Mouse (Mus musculus): Measurements from ENCODE around the gene Ets1. TPM values are rescaled to one million over a fixed set of nuclear protein-coding genes. Genes with fewer than 3 reads are reported as not detected.

Gene Ets1
- total and polyA plus RNA-seq, 3 experiments = 10.0 to 23.5 (median 19.8) TPM

DNA sequence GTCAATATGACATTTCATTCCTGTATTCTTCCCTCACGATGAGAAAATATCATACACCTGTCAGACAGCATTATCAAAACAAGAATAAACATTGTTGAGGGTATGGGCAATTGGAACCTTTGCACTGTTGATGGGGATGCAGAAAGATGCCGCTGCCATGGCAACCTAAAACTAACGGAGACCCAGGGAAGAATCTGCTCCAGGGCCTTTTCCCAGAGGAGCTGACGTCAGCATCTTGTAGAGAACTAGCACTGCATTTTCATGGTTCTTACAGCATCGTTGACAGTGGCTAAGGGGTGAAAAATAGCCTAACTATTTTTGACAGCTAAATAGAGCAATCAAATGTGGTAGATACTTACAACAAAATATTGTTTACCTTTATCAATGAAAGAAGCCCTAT, 45.5 kb upstream of the Ets1 start:
- dilution Hi-C loops (cut with MboI; ENCODE audit: extremely low pct_ligation_motif_present, extremely low pct_unique_long_range_greater_than_20kb, low sequenced_read_pairs) = no loop called here
- TF ChIP-seq ELF1 (IDR thresholded peaks at IDR 0.05; ENCODE audit: low read depth, low read length) (no peak), MAZ (IDR thresholded peaks at IDR 0.05; ENCODE audit: low read depth, low read length) (no peak), ETS1 (conservative IDR thresholded peaks at IDR 0.05; ENCODE audit: low read depth, low read length) (no peak), POLR2AphosphoS2 (IDR thresholded peaks at IDR 0.05; ENCODE audit: low read depth, low read length) (no peak), SIN3A (IDR thresholded peaks at IDR 0.05; ENCODE audit: low read length) (no peak), HCFC1 (IDR thresholded peaks at IDR 0.05; ENCODE audit: low read depth, low read length) (no peak), BHLHE40 (IDR thresholded peaks at IDR 0.05; ENCODE audit: low read depth, low read length) (no peak), ZC3H11A (IDR thresholded peaks at IDR 0.05; ENCODE audit: low read depth, low read length) (no peak), USF2 (conservative IDR thresholded peaks at IDR 0.05; ENCODE audit: low read depth, low read length) (no peak), MXI1 (IDR thresholded peaks at IDR 0.05; ENCODE audit: low read depth, low read length) (no peak)
- H3K36me3 ChIP-seq (replicated peaks in 1 of 2; ENCODE audit: control insufficient read depth in 1 of 2, insufficient read depth in 1 of 2, low read length in 1 of 2) = no peaks in the 10 kb centered on the region
- H3K4me3 ChIP-seq (replicated peaks in 1 of 3; ENCODE audit: low read depth in 2 of 3, low read length in 2 of 3, poor library complexity in 1 of 3) = no peak overlapping the region
- in situ Hi-C loops (cut with MboI; ENCODE audit: low pct_ligation_motif_present, low pct_unique_long_range_greater_than_20kb, low sequenced_read_pairs) = loop anchor here (5.0 to 10.0 kb wide), 2 partner anchors 144 to 352 kb away; no protein-coding TSS in a partner anchor
- DNase-seq (ENCODE audit: extremely low read depth) = no peak
- H3K4me2 ChIP-seq (ENCODE audit: insufficient read depth, low read depth, poor library complexity, severe bottlenecking) = no peak overlapping the region
- no peak overlapping the region for H3K27ac ChIP-seq (ENCODE audit: insufficient read depth, low read depth)
- H3K27me3 ChIP-seq (replicated peaks) = peaks cover 2% of the 10 kb centered on the region
- H3K4me1 ChIP-seq (ENCODE audit: control insufficient read depth in 1 of 2, insufficient read depth in 2 of 2) = peaks cover 5 to 34% of the 10 kb centered on the region in 2 experiments; a peak in 2 of 4 replicates
- no peaks in the 10 kb centered on the region for H3K79me2 ChIP-seq (replicated peaks; ENCODE audit: control insufficient read depth, extremely low read depth, insufficient read depth, poor library complexity, severe bottlenecking)
- H3K9ac ChIP-seq (ENCODE audit: insufficient read depth, low read depth) = no peak overlapping the region
- no peaks in the 10 kb centered on the region for H3K9me3 ChIP-seq (replicated peaks; ENCODE audit: low read length)

DNA sequence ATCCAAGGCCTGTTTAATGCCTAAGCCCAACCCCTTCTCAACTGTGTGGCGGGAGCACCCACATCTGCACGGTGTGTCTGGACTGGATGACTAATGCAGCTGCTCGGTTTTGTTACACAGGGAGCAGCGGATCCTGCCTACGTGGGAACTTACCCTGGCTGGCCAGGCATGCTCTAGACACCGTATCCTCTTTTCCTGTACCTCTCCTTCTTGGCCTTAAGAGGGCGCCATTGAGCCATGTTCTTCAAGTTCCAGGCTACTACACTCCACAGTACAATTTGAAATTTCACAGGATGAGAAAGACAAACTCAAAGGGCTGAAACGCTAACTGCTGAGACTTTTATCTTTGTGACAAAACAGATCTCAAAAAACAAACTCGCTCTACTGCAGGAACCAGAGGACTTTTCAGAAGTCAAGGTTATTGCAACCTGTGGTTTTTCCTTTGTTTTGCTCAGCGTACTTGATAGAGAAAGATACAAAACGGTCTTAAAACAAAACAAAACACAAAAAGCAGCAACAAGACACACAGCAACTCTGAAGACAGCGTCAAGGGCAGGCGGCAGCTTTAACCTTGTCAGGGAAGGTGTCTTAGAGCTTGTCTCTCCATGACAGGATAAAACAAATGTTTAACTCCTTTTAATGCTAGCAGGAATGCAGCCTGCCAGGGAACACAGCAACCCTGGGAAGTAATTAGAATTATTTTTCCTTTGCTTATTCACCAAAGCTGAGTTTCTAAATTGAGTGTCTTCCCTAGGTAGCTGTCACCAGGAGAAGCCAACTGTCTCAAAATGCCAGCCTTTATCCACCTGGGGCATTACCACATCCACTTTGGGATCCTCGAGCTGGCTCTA, 44.1 kb upstream of the Ets1 start:
- Histone ChIP-seq H3K9me3 (replicated peaks; ENCODE audit: low read length) (no peaks in the 10 kb centered on the region), H3K9ac (ENCODE audit: insufficient read depth, low read depth) (no peak overlapping the region), H3K79me2 (replicated peaks; ENCODE audit: control insufficient read depth, extremely low read depth, insufficient read depth, poor library complexity, severe bottlenecking) (no peaks in the 10 kb centered on the region), H3K27ac (ENCODE audit: insufficient read depth, low read depth) (no peak overlapping the region), H3K4me2 (ENCODE audit: insufficient read depth, low read depth, poor library complexity, severe bottlenecking) (peak overlapping the region; percentile 23; the same call in 1 of the 2 replicates), H3K36me3 (replicated peaks in 1 of 2; ENCODE audit: control insufficient read depth in 1 of 2, insufficient read depth in 1 of 2, low read length in 1 of 2) (no peaks in the 10 kb centered on the region), H3K4me1 (ENCODE audit: control insufficient read depth in 1 of 2, insufficient read depth in 2 of 2) (peaks cover 8 to 48% of the 10 kb centered on the region in 2 experiments; a peak in 3 of 4 replicates), H3K4me3 (replicated peaks in 1 of 3; ENCODE audit: low read depth in 2 of 3, low read length in 2 of 3, poor library complexity in 1 of 3) (no peak overlapping the region), H3K27me3 (replicated peaks) (peaks cover 2% of the 10 kb centered on the region)
- dilution Hi-C loops (cut with MboI; ENCODE audit: extremely low pct_ligation_motif_present, extremely low pct_unique_long_range_greater_than_20kb, low sequenced_read_pairs) = no loop called here
- in situ Hi-C loops (cut with MboI; ENCODE audit: low pct_ligation_motif_present, low pct_unique_long_range_greater_than_20kb, low sequenced_read_pairs) = loop anchor here (5.0 to 10.0 kb wide), 2 partner anchors 143 to 350 kb away; no protein-coding TSS in a partner anchor
- DNase-seq (ENCODE audit: extremely low read depth) = peak; percentile 96
- TF ChIP-seq JUN (IDR thresholded peaks at IDR 0.05; ENCODE audit: insufficient read depth, low read depth, low read length) (no peak), EP300 (IDR thresholded peaks at IDR 0.05; ENCODE audit: low read length) (no peak), MAZ (IDR thresholded peaks at IDR 0.05; ENCODE audit: low read depth, low read length) (no peak), USF2 (conservative IDR thresholded peaks at IDR 0.05; ENCODE audit: low read depth, low read length) (no peak), TBP (conservative IDR thresholded peaks at IDR 0.05; ENCODE audit: low read depth, low read length) (no peak), MYC (IDR thresholded peaks at IDR 0.05; ENCODE audit: low read depth, low read length) (no peak; the same call in 1 of the 2 replicates), ETS1 (conservative IDR thresholded peaks at IDR 0.05; ENCODE audit: low read depth, low read length) (no peak), CHD1 (IDR thresholded peaks at IDR 0.05; ENCODE audit: low read depth, low read length) (no peak), MXI1 (IDR thresholded peaks at IDR 0.05; ENCODE audit: low read depth, low read length) (no peak), IRF4 (IDR thresholded peaks at IDR 0.05; ENCODE audit: low read depth, low read length) (no peak), SMC3 (IDR thresholded peaks at IDR 0.05; ENCODE audit: low read depth, low read length) (peak; percentile 99), POLR2A (IDR thresholded peaks at IDR 0.05; ENCODE audit: low read depth, low read length) (no peak), NELFE (IDR thresholded peaks at IDR 0.05; ENCODE audit: low read depth, low read length) (0 out of 2 replicates have a peak, but pooled peaks have one; percentile 27), RAD21 (IDR thresholded peaks at IDR 0.05; ENCODE audit: low read depth, low read length) (no peak; the same call in none of the 2 replicates), TCF12 (IDR thresholded peaks at IDR 0.05; ENCODE audit: low read depth, low read length) (no peak), CHD2 (IDR thresholded peaks at IDR 0.05; ENCODE audit: low read length) (no peak), ZNF384 (IDR thresholded peaks at IDR 0.05; ENCODE audit: low read depth, low read length) (no peak), USF1 (IDR thresholded peaks at IDR 0.05; ENCODE audit: low read depth, low read length) (no peak), MAFK (IDR thresholded peaks at IDR 0.05; ENCODE audit: insufficient replicate concordance, low read length) (no peak), SIN3A (IDR thresholded peaks at IDR 0.05; ENCODE audit: low read length) (no peak), RCOR1 (conservative IDR thresholded peaks at IDR 0.05; ENCODE audit: low read depth, low read length) (no peak), ZKSCAN1 (IDR thresholded peaks at IDR 0.05; ENCODE audit: borderline replicate concordance, low read depth, low read length) (no peak), E2F4 (IDR thresholded peaks at IDR 0.05; ENCODE audit: insufficient replicate concordance, low read depth, low read length) (no peak), MAX (IDR thresholded peaks at IDR 0.05; ENCODE audit: low read length) (no peak), MEF2A (IDR thresholded peaks at IDR 0.05; ENCODE audit: borderline replicate concordance, low read depth, low read length) (no peak), PAX5 (IDR thresholded peaks at IDR 0.05; ENCODE audit: low read length) (no peak)

All from CH12.LX (cell line).